Mouse (Mus musculus): Measurements from ENCODE around the gene Ehmt1.

Gene Ehmt1

DNA sequence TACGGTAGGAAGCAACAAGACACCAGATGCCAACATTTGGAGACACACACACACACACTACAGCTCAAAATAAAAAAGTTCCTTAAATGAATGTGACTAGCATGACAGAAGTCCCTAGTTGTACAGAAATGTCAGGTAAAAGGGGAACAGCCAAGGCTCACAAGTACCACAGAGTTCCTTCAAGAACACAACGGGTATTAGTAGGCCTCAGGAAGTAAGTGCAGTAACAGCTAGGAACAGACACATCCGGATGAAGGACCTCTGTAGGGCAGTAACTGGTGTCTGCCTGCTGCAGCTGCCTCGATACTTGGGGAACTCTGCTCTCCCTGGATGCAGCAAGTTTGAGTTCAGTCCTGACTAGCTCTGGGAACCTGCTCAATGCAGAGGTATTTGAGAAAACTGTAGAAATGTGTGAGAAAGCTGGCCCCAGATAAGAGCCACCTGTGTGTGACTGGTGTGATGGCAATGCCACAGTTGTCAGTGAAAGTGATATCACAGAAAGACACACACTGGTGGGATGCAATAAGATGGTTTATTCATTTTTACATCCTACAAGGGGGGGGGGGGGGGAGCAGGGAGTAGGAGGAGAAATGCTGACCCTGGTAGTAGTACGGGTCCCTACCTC lies 122.5 kb downstream of the Ehmt1 start:
- DNase-seq = no peak

DNA sequence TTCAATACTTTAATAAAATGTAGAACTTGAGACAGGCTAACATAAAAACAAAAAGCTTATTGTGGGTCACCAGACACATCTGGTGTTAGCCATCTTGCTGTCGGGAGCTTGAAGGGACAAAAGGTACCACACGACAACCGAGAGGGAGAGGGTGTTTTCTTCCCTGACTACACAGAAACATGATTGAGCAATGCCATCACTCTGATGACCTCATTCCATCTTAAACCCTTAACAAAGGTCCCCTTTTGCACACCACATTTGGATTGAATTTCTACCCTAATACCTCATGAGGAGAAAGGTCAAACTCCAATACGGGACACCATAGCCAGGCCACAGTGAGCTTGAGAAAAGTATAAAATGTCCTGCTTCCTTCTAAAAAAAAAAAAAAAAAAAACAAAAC lies 132.2 kb downstream of the Ehmt1 start:
- no peak for DNase-seq

DNA sequence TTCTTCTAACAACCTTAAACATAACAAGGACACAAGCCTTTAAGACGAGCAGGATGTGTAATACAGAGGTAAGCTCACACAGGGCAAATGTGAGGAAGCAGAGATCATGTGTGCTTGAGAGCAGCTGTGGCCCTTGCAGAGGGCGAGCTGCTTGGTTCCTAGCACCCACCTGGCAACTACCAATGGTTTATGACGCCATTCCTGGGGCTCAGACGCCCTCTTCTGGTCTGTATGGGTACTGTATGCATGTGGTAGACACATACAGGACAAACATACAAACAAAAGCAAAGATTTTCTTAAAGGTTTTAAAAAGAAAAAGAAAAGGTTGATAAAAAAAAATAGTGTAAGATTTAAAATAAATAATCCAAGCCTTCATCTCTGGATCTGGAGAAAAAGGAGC lies 138.2 kb downstream of the Ehmt1 start:
- DNase-seq = no peak

DNA sequence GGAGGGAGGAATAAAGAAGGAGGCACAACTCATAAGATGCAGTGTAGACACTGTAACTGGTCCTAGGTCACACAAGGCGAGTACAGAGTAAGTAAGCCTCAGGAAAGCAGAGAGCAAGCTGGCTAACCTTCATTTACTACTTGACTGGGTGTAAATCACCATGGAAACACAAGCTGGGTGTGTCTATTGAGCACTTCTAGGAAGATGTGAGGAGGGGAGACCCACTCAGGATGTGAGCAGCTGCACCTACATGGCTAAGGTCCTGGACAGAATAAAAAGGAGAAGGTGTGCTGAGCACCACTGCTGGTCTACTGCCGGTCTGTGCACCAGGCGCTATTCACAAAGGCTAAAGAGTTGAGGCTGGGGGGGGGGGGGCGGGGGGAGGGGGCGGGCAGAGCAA lies 142.6 kb downstream of the Ehmt1 start:
- DNase-seq = no peak

DNA sequence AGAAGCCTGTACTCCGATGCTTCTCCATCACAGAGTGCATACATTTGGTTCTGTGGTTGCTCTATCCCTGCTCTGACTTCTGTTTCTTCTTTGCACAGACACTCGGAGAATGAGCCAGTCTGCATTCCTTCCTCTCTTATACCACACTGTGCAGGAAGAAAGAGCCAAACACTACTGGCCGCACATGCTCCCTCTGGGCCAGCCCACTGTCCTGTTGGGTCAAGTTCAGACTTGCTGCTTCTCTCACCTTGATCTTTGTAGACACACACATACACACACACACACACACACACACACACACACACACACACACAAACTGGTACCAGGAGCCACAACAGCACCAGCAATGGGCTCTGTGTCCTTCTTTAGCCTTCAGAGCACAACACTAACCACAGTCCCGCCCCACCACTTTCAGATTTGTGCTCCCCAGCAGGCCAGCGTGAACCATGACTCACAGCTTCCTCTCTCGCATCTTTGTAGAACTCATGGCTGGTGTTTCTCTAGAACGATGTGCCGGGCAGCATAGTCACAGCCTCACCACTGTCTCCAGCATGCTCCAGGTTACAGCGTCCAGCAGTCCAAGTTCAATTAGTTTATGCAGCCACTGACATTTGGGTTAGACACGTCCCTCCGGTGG lies 143.3 kb downstream of the Ehmt1 start:
- DNase-seq = no peak

DNA sequence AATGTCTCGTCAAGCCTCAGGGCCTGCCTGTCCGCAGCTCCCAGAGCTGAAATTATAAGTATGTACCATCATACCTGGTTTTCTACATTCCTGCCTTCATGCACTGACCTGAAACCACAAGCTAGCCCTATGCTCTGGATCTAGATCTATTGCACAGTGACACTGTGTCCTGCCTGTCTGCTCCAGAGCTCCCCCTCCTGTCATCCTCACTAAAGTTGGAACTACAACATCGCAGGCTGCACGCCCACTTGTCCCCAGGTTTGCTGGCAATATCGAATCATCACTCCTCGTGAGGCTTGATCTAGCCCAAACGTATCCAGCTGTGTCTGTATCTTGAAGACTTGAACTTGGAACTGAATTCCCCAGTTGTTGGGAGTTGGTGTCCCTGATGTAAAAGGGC lies 144.6 kb downstream of the Ehmt1 start:
- DNase-seq = peak; percentile 52

DNA sequence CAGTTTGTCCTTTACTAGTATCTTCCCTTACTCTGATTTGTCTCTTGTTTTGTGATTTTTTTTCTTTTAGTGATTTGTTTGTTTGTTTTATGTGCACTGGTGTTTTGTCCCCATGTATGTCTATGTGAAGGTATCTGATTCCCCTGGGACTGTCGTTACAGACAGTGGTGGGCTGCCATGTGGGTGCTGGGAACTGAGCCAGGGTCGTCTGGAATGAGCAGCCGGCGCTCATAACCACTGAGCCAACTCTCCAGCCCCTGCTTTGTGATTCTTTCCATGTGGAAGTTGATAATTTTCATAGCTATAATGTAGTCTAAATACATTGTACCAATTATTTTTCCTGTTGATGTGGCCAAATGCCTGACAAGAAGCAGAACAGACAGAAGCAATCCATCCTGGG lies 148.6 kb downstream of the Ehmt1 start:
- no peak for DNase-seq

DNA sequence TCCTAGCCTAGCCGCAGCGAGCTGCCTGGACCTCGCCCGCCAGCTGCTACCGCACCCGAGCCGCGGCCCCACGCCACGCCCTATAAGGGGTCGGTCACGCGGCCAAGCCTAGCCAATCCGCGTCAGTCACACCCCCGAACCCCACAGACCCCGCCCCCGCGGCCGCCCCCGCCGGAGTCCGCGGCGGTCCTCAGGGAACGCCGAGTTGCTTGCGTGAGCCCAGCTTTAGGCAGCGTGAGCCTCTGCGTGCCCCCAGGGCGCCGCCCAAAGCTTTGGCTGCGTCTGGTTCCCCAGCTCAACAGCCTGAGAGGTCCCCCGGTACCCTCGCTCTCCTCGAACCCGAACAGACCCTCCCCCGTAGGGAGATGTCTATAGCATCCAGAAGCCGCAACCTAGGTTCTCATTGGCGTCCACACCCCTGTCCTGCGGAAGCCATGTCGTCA lies 156.3 kb downstream of the Ehmt1 start, which contains the start of gene Cacna1b:
Gene Cacna1b (minus strand): TSS at position 38 of the 443 bp plus-strand sequence.
- peak; percentile 95 for DNase-seq

DNA sequence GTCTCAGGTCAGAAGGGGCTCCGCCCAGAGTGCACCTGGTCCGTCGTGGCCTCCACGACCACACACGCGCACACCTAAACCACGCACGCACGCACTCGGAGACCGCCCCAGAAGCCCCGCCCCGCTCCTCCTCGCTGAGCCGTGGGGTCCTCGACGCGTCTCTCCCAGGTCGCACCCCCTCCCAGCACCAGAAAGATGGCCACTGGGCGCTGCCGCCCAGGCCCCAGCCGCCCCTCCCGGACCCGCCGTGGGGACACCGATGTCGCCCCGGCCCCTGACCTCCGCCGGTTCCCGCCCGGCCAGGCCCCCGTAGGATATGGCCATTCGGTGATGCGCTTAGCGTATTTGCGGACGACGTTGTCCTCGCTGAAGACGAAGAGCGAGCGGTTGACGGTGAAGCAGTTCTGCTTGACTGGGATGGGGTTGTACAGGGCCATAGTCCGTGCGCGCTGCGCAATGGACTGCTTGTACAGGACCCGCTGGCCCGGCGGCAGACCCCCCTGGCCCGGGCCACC lies 156.9 kb downstream of the Ehmt1 start:
- DNase-seq = peak; percentile 76

DNA sequence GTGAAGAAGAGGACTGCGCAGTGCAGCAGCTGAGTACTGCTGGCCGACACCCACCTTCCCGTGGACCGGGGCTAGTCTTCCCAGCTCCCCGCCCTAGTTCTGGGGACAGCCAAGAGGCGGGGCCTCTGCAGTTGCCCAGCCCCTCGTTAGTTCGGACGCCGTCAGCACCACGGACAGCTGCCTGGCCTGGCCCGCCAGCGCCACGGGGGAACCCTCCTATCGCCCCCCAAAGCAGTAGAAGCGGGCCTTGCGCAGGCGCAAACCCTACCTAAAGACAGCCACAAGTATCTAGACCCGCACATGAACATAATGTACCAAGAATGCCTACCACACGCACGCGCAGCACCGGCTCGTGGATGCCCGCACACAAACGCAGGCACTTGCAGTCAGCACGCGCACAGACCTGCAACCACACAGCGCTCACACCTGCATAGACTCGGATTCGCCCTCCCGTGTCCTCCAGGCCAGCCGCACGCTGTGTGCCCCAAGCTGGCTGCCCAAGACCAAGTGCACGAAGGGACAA lies 157.4 kb downstream of the Ehmt1 start:
- DNase-seq = peak; percentile 78

DNA sequence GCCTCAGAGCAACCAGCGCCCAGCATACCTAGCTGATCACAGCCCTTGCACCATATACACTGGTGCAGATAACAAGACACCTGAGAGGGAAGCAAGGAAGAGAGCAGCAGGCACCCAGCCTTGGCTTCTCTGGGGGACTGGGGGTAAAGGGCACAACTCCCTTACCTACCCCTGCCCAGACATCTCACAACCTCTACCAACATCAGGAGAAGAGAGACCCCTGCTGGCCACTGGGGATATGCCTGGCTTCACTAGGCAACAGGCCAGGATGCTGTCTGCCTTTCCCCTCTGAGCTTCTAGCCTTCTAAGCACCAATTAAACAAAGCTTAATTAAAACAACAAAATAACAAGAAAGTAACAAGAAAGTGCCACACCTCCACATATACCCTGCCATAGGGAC lies 164.1 kb downstream of the Ehmt1 start:
- peak; percentile 64 for DNase-seq

DNA sequence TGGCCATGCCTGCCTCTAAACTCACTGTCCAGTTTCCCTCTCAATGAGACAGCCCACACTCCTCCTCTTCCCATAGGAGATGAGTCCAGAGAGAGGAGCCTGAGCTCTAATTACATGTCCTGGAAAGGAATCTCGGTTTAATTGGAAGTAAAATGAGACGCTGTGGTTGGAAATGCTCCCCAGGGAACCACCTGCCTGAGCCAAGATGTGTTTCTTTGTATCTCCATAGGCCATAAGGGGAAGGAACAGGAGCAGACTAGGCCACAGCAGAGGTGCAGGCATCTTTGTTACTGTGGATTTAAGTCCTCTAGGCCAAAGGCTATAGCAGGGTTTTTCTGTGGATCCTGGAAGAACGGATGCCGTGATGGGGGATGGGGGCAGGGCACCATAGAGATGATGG lies 166.8 kb downstream of the Ehmt1 start:
- no peak for DNase-seq

DNA sequence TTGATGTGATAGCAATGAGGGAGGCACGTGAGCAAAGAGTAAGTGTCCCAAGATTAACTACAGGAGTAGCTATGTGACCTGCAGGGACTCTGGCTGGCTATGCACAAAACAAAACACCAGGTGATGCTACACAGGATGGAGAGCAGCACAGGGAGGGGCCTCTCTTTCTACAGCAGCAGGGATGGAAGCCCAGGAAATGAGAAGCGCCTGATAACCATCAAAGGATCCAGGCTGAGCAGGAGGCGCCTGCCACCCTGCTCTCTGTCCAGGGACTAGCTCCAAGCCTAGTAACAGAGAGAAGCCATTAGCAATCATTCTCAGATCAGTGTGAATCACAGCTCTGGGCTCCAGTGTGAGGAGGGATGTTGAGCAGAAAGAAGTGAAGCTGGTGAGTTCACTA lies 169.4 kb downstream of the Ehmt1 start:
- no peak for DNase-seq

DNA sequence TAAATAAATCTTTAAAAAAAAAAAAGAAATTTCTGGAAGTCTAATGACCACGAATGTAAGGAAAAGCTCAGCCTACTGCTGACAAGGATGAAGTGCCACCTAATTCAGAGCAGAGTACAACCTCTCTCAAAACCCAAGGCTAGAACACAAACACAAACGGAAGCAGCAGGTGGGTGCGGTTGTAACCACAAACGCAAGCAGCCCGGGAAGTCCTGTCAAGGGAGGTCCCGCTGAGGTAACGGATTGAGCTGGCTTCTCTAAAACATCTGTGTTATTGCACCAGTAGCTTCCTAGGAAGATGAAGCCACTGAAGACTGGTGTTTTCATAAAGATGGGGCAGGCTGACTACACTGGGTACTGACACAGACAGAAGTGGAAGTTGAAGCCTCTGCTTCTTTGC lies 171.5 kb downstream of the Ehmt1 start:
- DNase-seq = no peak

All from right cerebral cortex, adult 18-20 months (tissue).